In the genomic region with DNA sequence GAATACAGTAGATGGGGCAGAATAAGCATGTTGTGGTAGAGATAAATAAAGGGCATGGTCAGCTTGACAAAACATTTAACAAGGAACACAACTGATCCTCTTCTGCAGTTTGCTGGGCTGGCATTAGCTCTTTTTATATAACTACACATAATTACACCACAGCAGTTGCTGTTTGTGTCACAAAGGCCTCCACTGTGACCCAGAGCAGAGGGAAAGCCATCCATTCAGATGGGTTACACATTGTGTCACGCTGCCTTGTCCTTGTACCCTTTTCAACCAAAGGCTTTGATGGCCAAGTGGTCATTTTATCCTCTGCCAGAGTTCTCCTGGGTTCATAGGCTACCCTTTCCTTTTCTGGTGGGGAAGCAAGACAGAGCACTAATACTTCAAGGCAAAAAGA, we compare ENCODE assay signal across 11 mouse cellular contexts.
"Had no signal": no experiment of that assay in that cellular context is flagged by ENCODE, and none has a peak within 500 bp of the region (broad histone marks: within the 10 kb centered on the region; RNA-seq: fewer than 3 reads in every experiment).

No protein-coding gene starts in this region.

- H3K4me2 ChIP-seq: limb, embryonic 12.5 days; liver, embryonic 13.5 days; lung, embryonic 15.5 days; midbrain, embryonic 15.5 days had no signal

- H3K27me3 ChIP-seq: limb, embryonic 12.5 days; liver, embryonic 13.5 days; lung, embryonic 15.5 days; midbrain, embryonic 15.5 days had no signal

- H3K9me3 ChIP-seq: liver, embryonic 13.5 days; lung, embryonic 15.5 days; midbrain, embryonic 10.5 days; midbrain, embryonic 15.5 days had no signal

- H3K4me3 ChIP-seq: limb, embryonic 12.5 days; liver, embryonic 13.5 days; lung, embryonic 15.5 days; midbrain, embryonic 10.5 days; midbrain, embryonic 15.5 days had no signal

- DNase-seq: kidney, postnatal 36 days; liver; liver, embryonic 13.5 days; liver, postnatal 0 days; thymus, postnatal 4 days had no signal

- H3K9ac ChIP-seq: limb, embryonic 12.5 days; liver, embryonic 13.5 days; liver, postnatal 0 days; lung, embryonic 15.5 days; midbrain, embryonic 15.5 days had no signal

- H3K36me3 ChIP-seq: limb, embryonic 12.5 days; liver, embryonic 13.5 days; lung, embryonic 15.5 days; midbrain, embryonic 10.5 days; midbrain, embryonic 15.5 days had no signal

- H3K4me1 ChIP-seq: limb, embryonic 12.5 days; liver, embryonic 13.5 days; lung, embryonic 15.5 days; midbrain, embryonic 15.5 days had no signal

- H3K27ac ChIP-seq: kidney, postnatal 0 days; limb, embryonic 12.5 days; liver, embryonic 13.5 days; lung, embryonic 15.5 days; midbrain, embryonic 10.5 days; midbrain, embryonic 15.5 days; stomach, postnatal 0 days had no signal

- ATAC-seq: liver, postnatal 0 days; midbrain, embryonic 15.5 days had no signal
